Mouse (Mus musculus) CH12.LX (cell line): ENCODE data around the gene Arhgap35. TPM values are rescaled to one million over a fixed set of nuclear protein-coding genes. Genes with fewer than 3 reads are reported as not detected.

Source experiments
- DNase-seq: peaks from one replicate; pipeline ENCODE4 v3.0.0-alpha.2; 2013; ENCODE audit errors: extremely low read depth
- H3K27ac ChIP-seq: 2 replicates; pipeline ENCODE4 v1.5.1; 2012; ENCODE audit warnings: low read depth, mild to moderate bottlenecking, control low read depth, moderate library complexity; ENCODE audit not compliant: insufficient read depth
- H3K27me3 ChIP-seq: replicated peaks from 2 replicates; pipeline ENCODE3; 2012; ENCODE audit warnings: inconsistent platforms
- H3K36me3 ChIP-seq, 2 experiments: replicated peaks in 1 of 2; 2 replicates each; pipeline versions ENCODE3 to v1.6.1; 2012; ENCODE audit warnings: inconsistent platforms in 1 of 2, low read length in 1 of 2, mild to moderate bottlenecking in 1 of 2, mixed read lengths in 1 of 2, moderate library complexity in 1 of 2; ENCODE audit not compliant: control insufficient read depth in 1 of 2, insufficient read depth in 1 of 2
- H3K4me1 ChIP-seq, 2 experiments: 2 replicates each; pipeline ENCODE4 v1.6.1; 2012; ENCODE audit warnings: inconsistent platforms in 1 of 2, moderate library complexity in 1 of 2; ENCODE audit not compliant: insufficient read depth in 2 of 2, control insufficient read depth in 1 of 2
- H3K4me2 ChIP-seq: 2 replicates; pipeline ENCODE4 v1.6.1; 2012; ENCODE audit warnings: low read depth, mild to moderate bottlenecking, control low read depth; ENCODE audit not compliant: poor library complexity, insufficient read depth, severe bottlenecking
- H3K4me3 ChIP-seq, 3 experiments: fragments of 150-350 bp in 1 of 3; sonication (generic) in 1 of 3; replicated peaks in 1 of 3; 2 replicates each; pipeline versions ENCODE3 to v1.5.1; 2011 to 2012; ENCODE audit warnings: low read depth in 2 of 3, low read length in 2 of 3, mild to moderate bottlenecking in 2 of 3, moderate library complexity in 2 of 3, control low read depth in 1 of 3, improper control_type of control experiment in 1 of 3, inconsistent platforms in 1 of 3, mixed read lengths in 1 of 3; ENCODE audit not compliant: poor library complexity in 1 of 3
- H3K79me2 ChIP-seq: replicated peaks from 2 replicates; pipeline ENCODE4 v1.6.1; 2012; ENCODE audit warnings: mild to moderate bottlenecking, moderate library complexity; ENCODE audit not compliant: control insufficient read depth, poor library complexity, insufficient read depth, severe bottlenecking; ENCODE audit errors: extremely low read depth
- H3K9ac ChIP-seq: 2 replicates; pipeline ENCODE4 v1.6.1; 2012; ENCODE audit warnings: low read depth, mild to moderate bottlenecking, control low read depth, moderate library complexity; ENCODE audit not compliant: insufficient read depth
- H3K9me3 ChIP-seq: replicated peaks from 2 replicates; pipeline ENCODE3; 2012; ENCODE audit warnings: low read length, inconsistent platforms, mixed read lengths
- BHLHE40 ChIP-seq: IDR thresholded peaks from 2 replicates; pipeline ENCODE4 v1.6.1; 2011; ENCODE audit warnings: mild to moderate bottlenecking, low read depth, low read length, improper control_type of control experiment
- CHD2 ChIP-seq: IDR thresholded peaks from 2 replicates; pipeline ENCODE4 v1.6.1; 2011; ENCODE audit warnings: low read length, improper control_type of control experiment
- ELF1 ChIP-seq: IDR thresholded peaks from 2 replicates; pipeline ENCODE4 v1.6.1; 2014; ENCODE audit warnings: low read depth, mild to moderate bottlenecking, inconsistent platforms, low read length, improper control_type of control experiment
- HCFC1 ChIP-seq: IDR thresholded peaks from 2 replicates; pipeline ENCODE4 v1.6.1; 2012; ENCODE audit warnings: low read depth, mild to moderate bottlenecking, inconsistent platforms, low read length, improper control_type of control experiment
- IRF4 ChIP-seq: IDR thresholded peaks from 2 replicates; pipeline ENCODE4 v1.6.1; 2014; ENCODE audit warnings: low read depth, mild to moderate bottlenecking, inconsistent platforms, low read length, improper control_type of control experiment
- MAFK ChIP-seq: IDR thresholded peaks from 2 replicates; pipeline ENCODE4 v1.6.1; 2011; ENCODE audit warnings: low read length, improper control_type of control experiment; ENCODE audit not compliant: insufficient replicate concordance
- MAX ChIP-seq: IDR thresholded peaks from 2 replicates; pipeline ENCODE4 v1.6.1; 2011; ENCODE audit warnings: low read length, improper control_type of control experiment
- MEF2A ChIP-seq: IDR thresholded peaks from 2 replicates; pipeline ENCODE4 v1.6.1; 2014; ENCODE audit warnings: low read depth, mild to moderate bottlenecking, inconsistent platforms, low read length, improper control_type of control experiment, borderline replicate concordance
- NRF1 ChIP-seq: IDR thresholded peaks from 2 replicates; pipeline ENCODE4 v1.6.1; 2014; ENCODE audit warnings: low read depth, mild to moderate bottlenecking, inconsistent platforms, low read length, improper control_type of control experiment, moderate library complexity
- POLR2A ChIP-seq: IDR thresholded peaks from 2 replicates; pipeline ENCODE4 v1.6.1; 2011; ENCODE audit warnings: low read depth, mild to moderate bottlenecking, improper control_type of control experiment, low read length
- RAD21 ChIP-seq: IDR thresholded peaks from 2 replicates; pipeline ENCODE4 v1.6.1; 2011; ENCODE audit warnings: low read depth, mild to moderate bottlenecking, low read length, improper control_type of control experiment, moderate library complexity
- RCOR1 ChIP-seq: conservative IDR thresholded peaks from 2 replicates; pipeline ENCODE4 v1.6.1; 2012; ENCODE audit warnings: low read depth, mild to moderate bottlenecking, inconsistent platforms, low read length, improper control_type of control experiment
- SIN3A ChIP-seq: IDR thresholded peaks from 2 replicates; pipeline ENCODE4 v1.6.1; 2012; ENCODE audit warnings: low read length, improper control_type of control experiment, inconsistent platforms
- SMC3 ChIP-seq: IDR thresholded peaks from 2 replicates; pipeline ENCODE4 v1.6.1; 2011; ENCODE audit warnings: low read depth, low read length, improper control_type of control experiment
- TBP ChIP-seq: conservative IDR thresholded peaks from 2 replicates; pipeline ENCODE4 v1.6.1; 2011; ENCODE audit warnings: low read depth, low read length, improper control_type of control experiment
- TCF12 ChIP-seq: IDR thresholded peaks from 2 replicates; pipeline ENCODE4 v1.6.1; 2014; ENCODE audit warnings: low read depth, mild to moderate bottlenecking, inconsistent platforms, low read length, improper control_type of control experiment
- USF2 ChIP-seq: conservative IDR thresholded peaks from 2 replicates; pipeline ENCODE4 v1.6.1; 2011; ENCODE audit warnings: low read depth, low read length, improper control_type of control experiment
- ZC3H11A ChIP-seq: IDR thresholded peaks from 2 replicates; pipeline ENCODE4 v1.6.1; 2012; ENCODE audit warnings: low read depth, mild to moderate bottlenecking, inconsistent platforms, low read length, improper control_type of control experiment
- ZMIZ1 ChIP-seq: IDR thresholded peaks from 2 replicates; pipeline ENCODE4 v1.6.1; 2012; ENCODE audit warnings: low read depth, mild to moderate bottlenecking, inconsistent platforms, low read length, improper control_type of control experiment
- dilution Hi-C: fragments of 300-500 bp; cut with MboI; formaldehyde crosslinking; loops from 2 replicates; pipeline ENCODE4 v1.14.3; 2020; ENCODE audit warnings: low sequenced_read_pairs; ENCODE audit not compliant: extremely low pct_unique_long_range_greater_than_20kb, extremely low pct_ligation_motif_present
- in situ Hi-C: fragments of 300-500 bp; cut with MboI; formaldehyde crosslinking; loops from 3 replicates; pipeline ENCODE4 v1.14.3; 2019; ENCODE audit warnings: low sequenced_read_pairs, low pct_ligation_motif_present, low pct_unique_long_range_greater_than_20kb, mixed read lengths
- polyA plus RNA-seq: library from polyadenylated mRNA; unstranded; fragments of >175 nt; gene quantifications from 2 replicates; pipeline ENCODE4 v1.2.1, GENCODE M21; 2012; ENCODE audit warnings: low read depth; ENCODE audit not compliant: insufficient read length
- total RNA-seq, 2 experiments: library from RNA; depleted of rRNA; stranded (reverse); fragments of 300-350 nt in 1 of 2; fragments of >200 nt in 1 of 2; gene quantifications; 2 replicates each; pipeline ENCODE4 v1.2.3; 2012 to 2014

Arhgap35 gene
- total and polyA plus RNA-seq, 3 experiments: 3.0 to 7.2 (median 5.3) TPM

DNA sequence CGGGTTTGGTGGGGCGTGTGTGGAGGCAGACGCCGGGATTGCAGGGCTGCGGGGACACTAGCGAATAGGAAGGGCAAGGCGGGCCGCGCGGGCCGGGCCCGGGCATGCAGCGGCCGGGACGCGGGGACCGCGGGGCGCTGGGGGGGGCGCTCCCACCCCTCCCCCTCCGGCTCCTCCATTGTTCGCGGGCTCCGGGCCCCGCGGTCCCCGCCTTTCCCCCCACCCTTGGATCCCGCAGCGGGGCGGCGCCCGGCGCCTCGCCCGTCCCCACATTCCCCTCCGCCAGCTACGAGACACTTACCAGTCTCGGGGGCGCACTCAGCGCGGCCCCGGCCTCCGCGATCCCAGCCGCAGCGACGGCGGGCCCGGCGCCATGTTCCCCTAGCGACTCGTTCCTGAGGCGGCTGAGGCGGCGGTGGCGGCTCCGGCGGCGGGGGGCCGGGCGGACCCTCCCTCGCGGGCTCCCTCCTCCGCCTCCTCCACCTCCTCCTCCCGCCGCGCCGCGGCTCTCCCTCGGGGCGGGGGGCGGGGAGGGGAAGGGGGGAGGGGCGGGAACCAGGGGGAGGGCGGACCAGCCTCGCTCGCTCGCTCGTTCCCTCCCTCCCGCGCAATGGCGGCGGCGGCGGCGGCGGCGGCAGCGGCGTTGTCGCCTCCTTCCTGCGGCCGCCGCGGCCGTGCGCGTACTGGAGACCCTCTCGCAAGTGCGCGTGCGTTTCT lies 464 bp downstream of the Arhgap35 start (continued):
- TF ChIP-seq USF2: no peak
- TF ChIP-seq, all 38 proteins: peak for 5

DNA sequence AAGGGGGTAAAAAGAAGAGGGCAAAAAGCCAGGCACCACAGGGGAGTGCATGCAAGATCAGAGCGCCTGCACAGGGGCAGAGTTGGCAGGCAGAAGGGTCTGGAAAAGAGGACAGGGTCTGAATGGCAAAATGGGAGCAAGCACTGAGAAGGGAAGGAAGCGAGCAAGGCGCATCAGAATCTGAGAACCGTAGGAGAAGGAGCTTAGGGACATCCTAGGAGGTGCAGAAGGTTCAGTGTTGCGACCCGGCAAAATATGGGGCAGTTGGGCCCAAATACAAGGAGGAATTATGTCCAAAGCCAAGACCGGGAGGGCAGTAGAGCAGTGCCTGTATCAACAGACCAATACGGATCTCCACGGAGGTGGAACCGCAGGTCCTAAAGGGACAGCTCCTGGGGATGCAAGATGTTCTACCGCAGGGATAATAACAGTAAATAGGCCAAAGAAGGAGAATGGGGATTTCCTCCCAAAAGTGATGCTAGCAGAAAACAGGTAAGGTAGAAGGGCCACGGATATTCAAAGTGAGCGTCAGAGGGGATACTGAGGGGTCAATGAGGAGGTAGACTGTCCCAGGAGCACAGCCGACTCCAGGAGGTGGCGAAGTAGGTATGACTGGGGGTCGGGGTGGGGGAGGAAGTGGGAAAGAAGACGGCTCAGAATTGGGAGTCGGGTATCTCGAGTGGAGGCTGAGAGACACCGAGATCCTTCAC lies 1.2 kb downstream of the Arhgap35 start:
- peak; percentile 13 for DNase-seq
- Histone ChIP-seq H3K27ac (no peak overlapping the region), H3K4me1 (peaks cover 3 to 53% of the 10 kb centered on the region in 2 experiments; a peak in 3 of 4 replicates), H3K9me3 (no peaks in the 10 kb centered on the region), H3K79me2 (peaks cover 24% of the 10 kb centered on the region), H3K4me2 (peak overlapping the region; percentile 62), H3K36me3 (peaks cover 0 to 10% of the 10 kb centered on the region in 2 experiments), H3K4me3 (peak overlapping the region; percentile 70 to 100 (median 86)), H3K27me3 (peaks cover 4% of the 10 kb centered on the region), H3K9ac (peak overlapping the region; percentile 95)
- dilution Hi-C loops: no loop called here
- in situ Hi-C loops: loop anchor here (5.0 kb wide), 1 partner anchor 36 kb away; no protein-coding TSS in a partner anchor
- no peak for TF ChIP-seq IRF4
- TF ChIP-seq SMC3: no peak
- TF ChIP-seq ZMIZ1: no peak
- TF ChIP-seq ELF1: no peak
- TF ChIP-seq SIN3A: peak; percentile 28; the same call in 1 of the 2 replicates
- TF ChIP-seq BHLHE40: no peak
- no peak for TF ChIP-seq MEF2A

GRCm38 (mm10) chr7:16610345-16610744 lies 4.4 kb downstream of the Arhgap35 start:
- H3K36me3 ChIP-seq: peaks cover 0 to 26% of the 10 kb centered on the region in 2 experiments
- no peak for TF ChIP-seq SIN3A
- TF ChIP-seq MAX: no peak
- TF ChIP-seq CHD2: no peak
- no peak for TF ChIP-seq ZC3H11A
- TF ChIP-seq SMC3: no peak
- TF ChIP-seq NRF1: no peak
- no peak for TF ChIP-seq RAD21
- no peak for TF ChIP-seq POLR2A
- no peak for TF ChIP-seq TBP
- TF ChIP-seq TCF12: no peak
- TF ChIP-seq MAFK: no peak
- TF ChIP-seq HCFC1: no peak
- TF ChIP-seq USF2: no peak
- TF ChIP-seq RCOR1: no peak
- in situ Hi-C loops: loop anchor here (5.0 kb wide), 1 partner anchor 33 kb away; no protein-coding TSS in a partner anchor
- no peak overlapping the region for H3K27ac ChIP-seq
- H3K9me3 ChIP-seq: no peaks in the 10 kb centered on the region
- peaks cover 38% of the 10 kb centered on the region for H3K79me2 ChIP-seq
- no peak overlapping the region for H3K4me3 ChIP-seq
- no peak overlapping the region for H3K9ac ChIP-seq
- dilution Hi-C loops: no loop called here
- no peak overlapping the region for H3K4me2 ChIP-seq
- peaks cover 0 to 48% of the 10 kb centered on the region in 2 experiments; a peak in 3 of 4 replicates for H3K4me1 ChIP-seq
- no peak for DNase-seq
- H3K27me3 ChIP-seq: no peaks in the 10 kb centered on the region
